Mouse (Mus musculus) gonadal fat pad, adult 2 months (tissue): Measurements from ENCODE around the gene Kdm8. TPM values are rescaled to one million over a fixed set of nuclear protein-coding genes. Genes with fewer than 3 reads are reported as not detected.
A peak's percentile ranks its signal among the peaks of the same experiment; 100 is the strongest.

Source experiments
- DNase-seq: peaks from one replicate; pipeline ENCODE4 v3.0.0-alpha.2; 2012; ENCODE audit warnings: low read depth
- polyA plus RNA-seq: library from polyadenylated mRNA; depleted of rRNA; stranded (reverse); fragments of >200 nt; gene quantifications from 2 replicates; pipeline ENCODE4 v1.2.3, GENCODE M21; 2012; rRNA removed

Gene Kdm8
- polyA plus RNA-seq, 1 experiment = 3.7 TPM

DNA sequence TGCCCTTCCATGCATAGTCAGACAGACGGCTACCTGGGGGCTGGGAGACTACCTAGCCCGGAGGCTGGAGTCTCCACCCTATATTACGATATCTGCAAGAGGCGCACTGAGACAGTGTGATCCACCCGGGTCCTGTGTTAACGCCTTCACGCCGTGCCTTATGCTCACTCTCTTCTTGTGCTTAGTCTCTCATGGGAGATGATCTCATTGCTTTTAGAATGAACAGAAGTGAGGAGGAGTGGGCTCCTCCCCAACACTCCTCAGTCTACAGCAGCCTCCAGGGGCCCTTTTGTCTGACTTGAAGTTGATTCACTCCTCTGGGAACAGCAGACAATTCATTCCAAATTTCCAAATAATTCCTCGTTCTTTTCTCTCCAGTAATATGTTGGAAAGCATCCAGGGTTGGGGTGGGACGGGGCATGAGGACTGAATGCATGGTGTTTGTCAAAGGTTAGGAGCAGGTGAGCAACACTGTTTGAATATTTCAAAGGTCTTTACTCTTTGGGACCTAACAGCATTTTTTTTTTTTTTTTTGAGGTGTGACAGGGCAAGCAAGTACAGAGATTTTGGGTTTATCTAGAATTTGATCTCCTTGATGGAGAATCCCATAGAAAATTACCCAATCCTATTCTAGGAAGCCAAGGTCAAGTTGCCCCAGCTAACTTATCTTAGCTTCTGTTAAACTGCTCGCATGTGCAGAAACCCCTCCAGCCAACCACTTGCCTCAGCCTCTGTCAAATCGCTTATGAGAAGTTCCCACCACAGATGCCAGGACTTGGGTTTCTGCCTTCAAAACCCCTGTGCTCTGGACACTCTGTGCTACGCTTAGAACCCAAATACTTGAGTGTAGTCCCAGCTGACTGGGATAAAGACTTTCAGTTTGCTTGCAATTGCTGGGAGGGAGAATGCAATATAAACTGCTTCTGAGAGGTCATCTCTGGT lies 55.7 kb downstream of the Kdm8 start:
- DNase-seq = peak; percentile 16

DNA sequence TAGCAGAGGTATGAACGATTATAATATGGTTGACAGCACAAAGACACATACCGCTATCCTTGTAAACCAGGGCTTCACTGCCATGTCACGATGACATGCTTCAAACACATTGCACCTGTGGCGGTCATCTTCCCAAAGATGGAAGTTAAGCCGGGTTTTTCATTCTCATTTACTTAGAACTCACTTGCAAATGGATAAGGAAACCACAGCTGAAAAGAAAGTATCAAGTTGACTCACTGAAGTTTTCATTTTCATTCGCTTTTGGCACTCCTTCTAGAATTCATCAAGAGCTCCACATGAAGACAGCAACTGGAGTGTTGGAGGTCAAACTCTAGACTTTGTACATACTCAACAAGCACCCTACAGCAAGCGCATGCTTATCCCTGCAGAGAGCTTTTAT lies 56.4 kb downstream of the Kdm8 start:
- no peak for DNase-seq

DNA sequence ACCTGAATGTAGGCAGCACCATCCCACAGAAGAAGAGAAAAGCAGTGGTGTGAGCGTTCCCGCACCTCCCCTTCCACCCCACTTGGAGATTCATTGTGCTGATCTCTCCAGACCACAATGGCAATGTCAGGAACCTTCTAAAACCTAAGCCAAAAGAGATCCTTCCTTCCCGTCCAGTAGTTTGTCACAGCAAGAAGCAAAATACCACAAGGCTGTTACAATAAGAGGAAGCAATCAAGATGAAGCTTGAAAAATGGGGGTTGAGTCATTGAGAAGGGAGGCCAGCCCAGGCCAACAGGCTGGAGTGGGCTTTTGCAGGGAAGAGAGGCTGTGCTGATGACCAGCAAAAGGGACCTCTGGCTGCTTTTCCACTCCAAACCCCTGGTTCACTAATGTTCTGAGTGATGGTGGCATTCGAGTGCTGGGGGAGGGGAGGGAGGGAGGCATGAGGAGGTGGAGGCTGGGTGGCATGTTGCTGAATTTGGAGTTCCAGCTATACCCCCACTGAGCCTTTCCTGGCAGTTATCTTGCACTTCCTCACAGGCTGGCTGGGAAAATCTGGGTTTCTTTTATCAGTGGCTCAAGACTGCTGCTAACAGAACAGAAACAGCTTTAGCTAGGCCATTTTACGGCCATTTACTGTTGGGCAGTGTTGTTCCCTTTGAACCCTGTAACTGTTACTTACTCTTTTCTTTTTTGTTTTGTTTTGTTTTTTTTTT lies 59.1 kb downstream of the Kdm8 start:
- DNase-seq = no peak

DNA sequence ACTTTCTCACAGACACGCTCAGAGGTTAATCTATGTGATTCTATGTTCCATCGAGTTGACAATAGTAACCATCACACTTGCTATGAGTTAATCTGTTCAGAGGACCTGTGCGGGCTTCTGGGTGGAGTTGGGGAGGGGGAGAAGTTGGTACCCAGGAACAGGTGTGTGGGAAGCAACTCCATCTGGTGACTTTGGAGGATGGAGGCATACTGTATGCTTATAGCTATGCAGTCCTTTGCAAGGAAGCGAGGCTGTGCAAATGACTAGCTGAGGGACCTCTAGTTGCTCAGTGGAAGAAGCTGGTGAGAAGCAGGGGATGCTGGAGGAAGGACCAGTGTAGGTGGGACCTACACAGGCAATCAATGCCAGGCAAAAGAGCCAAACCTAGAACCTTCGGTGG lies 60.1 kb downstream of the Kdm8 start:
- DNase-seq = no peak

DNA sequence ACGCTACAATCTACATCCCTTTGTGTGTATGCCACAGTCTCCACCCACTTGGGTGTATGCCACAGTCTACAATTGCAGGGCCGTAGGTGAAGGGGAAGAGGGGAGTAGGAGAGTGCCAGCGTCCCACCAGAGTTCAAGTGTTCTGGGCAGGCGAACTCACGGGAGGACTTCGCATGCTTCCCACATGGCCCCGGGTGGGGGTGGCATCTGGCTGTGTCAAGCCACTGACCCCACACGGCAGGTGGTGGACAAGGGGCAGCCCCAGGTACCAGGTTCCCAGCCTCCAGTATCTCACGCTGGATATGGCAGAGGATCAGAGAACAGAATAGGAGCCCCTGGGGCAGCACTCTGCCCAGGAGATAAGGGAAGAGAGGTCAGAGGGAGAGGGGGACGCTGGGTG lies 61.1 kb downstream of the Kdm8 start:
- no peak for DNase-seq

DNA sequence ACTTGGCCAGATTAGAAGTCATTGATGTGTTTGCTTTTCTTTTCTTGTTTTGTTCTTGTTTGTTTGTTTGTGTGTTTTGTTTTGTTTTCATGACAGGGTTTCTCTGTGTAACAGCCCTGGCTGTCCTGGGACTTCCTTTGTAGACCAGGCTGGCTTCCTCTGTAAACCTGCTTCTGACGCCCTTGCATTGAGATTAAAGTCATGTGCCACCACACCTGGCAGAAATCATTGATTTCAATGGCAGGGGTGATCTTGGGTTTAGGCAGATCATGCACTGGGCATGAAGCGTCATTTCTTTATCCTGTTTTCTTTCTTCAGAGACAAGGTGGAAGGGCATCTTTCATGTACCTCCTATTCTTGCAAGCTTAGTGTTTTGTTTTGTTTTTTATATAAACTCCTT lies 62.8 kb downstream of the Kdm8 start:
- DNase-seq = no peak

DNA sequence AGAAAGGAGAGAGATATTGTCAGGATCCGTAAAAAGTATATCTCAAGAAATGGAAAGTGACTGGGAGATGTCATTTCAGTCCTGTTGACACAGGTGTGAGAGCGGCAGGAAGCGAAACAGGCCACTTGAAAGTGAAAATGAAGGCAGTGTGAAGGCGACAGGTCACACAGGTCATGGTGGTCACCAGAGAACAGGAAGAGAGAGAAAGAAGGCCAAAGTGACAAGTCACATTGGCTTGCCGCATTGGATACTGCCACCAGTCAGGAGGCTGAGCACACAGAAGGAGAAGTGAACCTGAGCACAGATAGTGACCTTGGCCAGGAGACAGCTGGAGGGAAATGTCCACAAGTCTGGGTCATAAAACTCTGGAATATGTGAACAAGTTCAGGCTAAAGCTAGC lies 67.0 kb downstream of the Kdm8 start:
- no peak for DNase-seq

DNA sequence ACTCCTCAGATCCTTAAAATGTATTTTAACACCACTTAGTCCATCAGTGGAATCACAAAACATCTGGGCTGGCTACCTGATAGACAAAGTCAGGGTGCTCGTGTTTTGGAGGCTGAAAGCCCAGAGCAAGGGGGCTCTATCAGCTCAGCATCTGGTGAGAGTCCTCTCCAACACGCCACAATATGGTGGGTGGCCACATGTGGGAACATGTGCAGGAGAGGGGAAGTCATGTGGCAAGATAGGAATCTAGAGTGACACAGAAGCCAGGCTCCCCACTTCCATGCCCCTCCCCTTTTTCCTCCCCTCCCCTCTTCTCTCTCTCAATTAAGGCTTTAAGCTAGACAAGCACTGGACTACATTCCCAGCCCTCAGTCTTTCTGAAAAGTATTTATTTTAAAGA lies 67.4 kb downstream of the Kdm8 start:
- DNase-seq = no peak

Other genes starting within 250 kb of the Kdm8 start
- 39.2 and 54.5 TPM in 2 replicates for gene Nsmce1, start 46.9 kb downstream of the Kdm8 start, polyA plus RNA-seq
- gene Il4ra, start 107.4 kb downstream of the Kdm8 start, polyA plus RNA-seq = 61.7 and 63.8 TPM in 2 replicates
- 1.5 and 1.8 TPM in 2 replicates for gene Il21r, start 158.8 kb downstream of the Kdm8 start, polyA plus RNA-seq